Mouse (Mus musculus): ENCODE measurements around the gene Hbb-bh1.
"Not testable (repeated sequence)": the region's sequence is repeated elsewhere in the genome, so short reads cannot be mapped to it uniquely, and the experiment has no call there.

The Hbb-bh1 gene

GRCm38 (mm10) chr7:103843034-103843433, at the start of gene Hbb-bh1:
Hbb-bh1 (minus strand) TSS chr7:103843164.
- DNase-seq (ENCODE audit: low read depth, low spot score) = no peak

- DNase-seq (ENCODE audit: low read depth, low spot score) = no peak
These were observed 43.2 kb upstream of the Hbb-bh1 start, which contains the start of gene Olfr66 for GRCm38 (mm10) chr7:103886152-103886551. Olfr66 (minus strand) TSS chr7:103886252.

- DNase-seq (ENCODE audit: low read depth, low spot score) = no peak
These were observed 34.1 kb upstream of the Hbb-bh1 start for GRCm38 (mm10) chr7:103877093-103877492.

- no peak for DNase-seq (ENCODE audit: low read depth, low spot score)
These were observed 31.5 kb upstream of the Hbb-bh1 start for GRCm38 (mm10) chr7:103874451-103874850.

GRCm38 (mm10) chr7:103873064-103873463, 30.1 kb upstream of the Hbb-bh1 start:
- DNase-seq (ENCODE audit: low read depth, low spot score) = no peak

DNA sequence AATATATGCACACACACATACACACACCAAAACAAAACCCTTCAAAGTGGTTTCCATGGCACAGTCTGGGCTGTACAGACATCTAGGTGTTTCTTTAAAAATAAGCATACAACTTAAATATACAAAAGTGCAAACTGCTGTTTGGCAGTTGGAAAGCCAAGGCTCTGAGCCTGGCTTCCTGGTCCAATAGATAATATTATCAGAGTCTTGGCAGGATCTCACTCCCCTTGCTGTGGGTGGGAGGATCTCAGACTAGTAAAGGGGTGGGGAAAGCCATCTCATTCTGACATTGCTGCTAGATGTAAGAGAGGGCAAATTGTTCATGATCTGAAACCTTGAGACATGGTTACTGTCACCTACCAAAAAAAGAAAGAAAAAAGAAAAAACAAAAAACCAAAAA, 27.7 kb upstream of the Hbb-bh1 start:
- DNase-seq (ENCODE audit: low read depth, low spot score) = no peak

GRCm38 (mm10) chr7:103865716-103866115, 22.8 kb upstream of the Hbb-bh1 start:
- no peak for DNase-seq (ENCODE audit: low read depth, low spot score)

GRCm38 (mm10) chr7:103861531-103861930, 18.6 kb upstream of the Hbb-bh1 start:
- DNase-seq (ENCODE audit: low read depth, low spot score) = no peak

DNA sequence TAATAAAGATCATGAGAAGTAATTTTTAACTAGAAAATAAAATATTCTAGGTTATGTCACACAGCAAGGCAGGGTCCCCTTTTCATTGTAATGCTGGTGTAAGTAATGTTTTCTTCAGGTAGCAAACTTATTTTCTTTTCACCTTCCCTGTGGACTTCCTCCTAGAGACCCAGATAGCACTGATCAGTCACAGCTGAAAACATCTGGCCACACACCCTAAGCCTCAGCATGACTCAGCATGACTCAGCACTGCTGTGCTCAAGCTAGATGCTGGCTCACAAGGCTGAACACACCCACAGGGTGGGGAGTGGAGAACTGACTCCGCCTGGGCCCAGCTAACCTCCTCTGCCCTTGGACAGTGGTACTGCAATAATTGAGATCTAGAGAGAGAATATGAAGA, 17.9 kb upstream of the Hbb-bh1 start:
- no peak for DNase-seq (ENCODE audit: low read depth, low spot score)

DNA sequence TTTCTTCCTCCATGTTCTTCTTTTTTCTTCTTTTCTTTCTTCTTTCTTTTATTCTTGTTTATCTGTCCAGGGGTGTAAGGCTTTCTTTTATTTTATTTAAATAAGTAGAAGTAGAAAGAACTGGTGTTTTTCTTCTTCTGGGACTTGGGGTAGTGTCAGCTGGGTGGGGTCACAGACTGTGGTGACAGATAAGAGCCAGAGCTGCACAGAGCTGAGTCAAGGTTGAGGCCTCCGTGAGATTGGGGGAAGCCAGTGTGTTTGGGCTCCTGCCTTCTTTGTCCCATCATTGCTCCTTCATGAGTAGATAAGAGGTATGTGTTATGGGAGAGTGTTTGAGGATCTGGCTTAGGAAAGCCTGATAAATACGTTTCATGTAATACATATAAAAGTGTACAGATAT, 16.1 kb upstream of the Hbb-bh1 start:
- no peak for DNase-seq (ENCODE audit: low read depth, low spot score)

GRCm38 (mm10) chr7:103854669-103855068, 11.7 kb upstream of the Hbb-bh1 start:
- DNase-seq (ENCODE audit: low read depth, low spot score) = no peak

- no peak for DNase-seq (ENCODE audit: low read depth, low spot score)
These were observed 10.1 kb upstream of the Hbb-bh1 start, which contains the start of gene Hbb-y for GRCm38 (mm10) chr7:103853090-103853489. Hbb-y (minus strand) TSS chr7:103853216.

- DNase-seq (ENCODE audit: low read depth, low spot score) = no peak
These were observed 1.8 kb upstream of the Hbb-bh1 start for GRCm38 (mm10) chr7:103844525-103845325.

DNA sequence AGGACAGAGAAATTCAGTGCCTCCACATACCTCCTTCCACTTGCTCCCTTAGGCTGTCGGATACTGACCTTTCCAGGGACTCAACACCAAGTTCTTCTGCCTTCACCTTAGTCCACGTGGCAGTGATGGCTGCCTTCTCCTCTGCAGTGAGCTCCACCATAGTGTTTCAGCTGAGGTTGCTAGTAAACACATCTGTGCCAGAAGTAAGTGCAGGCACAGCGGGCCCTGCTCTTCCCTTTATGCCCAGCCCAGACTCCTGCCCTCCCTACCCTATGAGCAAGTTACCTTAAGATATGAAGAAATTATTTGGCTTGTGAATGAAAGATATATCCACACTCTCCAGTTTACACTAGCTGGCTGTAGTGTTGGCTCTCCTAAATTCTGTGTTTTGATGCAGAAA, 2.7 kb downstream of the Hbb-bh1 start, which contains the start of gene Hbb-bh2:
TSS of gene Hbb-bh2 (minus strand) at position 253 of the 400 bp plus-strand sequence.
- DNase-seq (ENCODE audit: low read depth, low spot score) = no peak

GRCm38 (mm10) chr7:103827808-103828207, 15.2 kb downstream of the Hbb-bh1 start, which contains the start of gene Hbb-bs:
Hbb-bs (minus strand) TSS chr7:103828096.
- no peak for DNase-seq (ENCODE audit: low read depth, low spot score)

- not testable (repeated sequence) for DNase-seq (ENCODE audit: low read depth, low spot score)
These were observed 15.8 kb downstream of the Hbb-bh1 start for GRCm38 (mm10) chr7:103827139-103827538.

DNA sequence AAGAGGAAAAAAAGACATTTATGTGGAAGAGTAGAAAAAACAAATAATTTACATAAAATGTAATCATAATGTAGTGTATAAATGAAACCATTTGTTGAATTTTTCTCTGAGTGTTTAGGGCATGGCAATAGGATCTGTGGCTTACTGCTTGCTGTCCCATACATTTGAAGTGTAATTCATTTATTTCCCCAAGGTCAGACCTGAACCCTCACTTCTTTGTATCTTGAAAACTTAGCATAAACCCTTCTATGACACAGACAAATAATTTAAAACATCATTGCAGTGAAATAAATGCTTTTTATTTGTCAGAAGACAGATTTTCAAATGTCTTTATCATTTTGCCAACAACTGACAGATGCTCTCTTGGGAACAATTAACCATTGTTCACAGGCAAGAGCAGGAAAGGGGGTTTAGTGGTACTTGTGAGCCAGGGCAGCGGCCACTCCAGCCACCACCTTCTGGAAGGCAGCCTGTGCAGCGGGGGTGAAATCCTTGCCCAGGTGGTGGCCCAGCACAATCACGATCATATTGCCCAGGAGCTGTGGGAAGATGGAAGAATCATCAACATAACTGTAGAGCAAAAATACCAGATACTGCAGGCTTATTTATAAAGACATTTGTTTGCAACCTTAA, 16.6 kb downstream of the Hbb-bh1 start:
- DNase-seq (ENCODE audit: low read depth, low spot score) = no peak

DNA sequence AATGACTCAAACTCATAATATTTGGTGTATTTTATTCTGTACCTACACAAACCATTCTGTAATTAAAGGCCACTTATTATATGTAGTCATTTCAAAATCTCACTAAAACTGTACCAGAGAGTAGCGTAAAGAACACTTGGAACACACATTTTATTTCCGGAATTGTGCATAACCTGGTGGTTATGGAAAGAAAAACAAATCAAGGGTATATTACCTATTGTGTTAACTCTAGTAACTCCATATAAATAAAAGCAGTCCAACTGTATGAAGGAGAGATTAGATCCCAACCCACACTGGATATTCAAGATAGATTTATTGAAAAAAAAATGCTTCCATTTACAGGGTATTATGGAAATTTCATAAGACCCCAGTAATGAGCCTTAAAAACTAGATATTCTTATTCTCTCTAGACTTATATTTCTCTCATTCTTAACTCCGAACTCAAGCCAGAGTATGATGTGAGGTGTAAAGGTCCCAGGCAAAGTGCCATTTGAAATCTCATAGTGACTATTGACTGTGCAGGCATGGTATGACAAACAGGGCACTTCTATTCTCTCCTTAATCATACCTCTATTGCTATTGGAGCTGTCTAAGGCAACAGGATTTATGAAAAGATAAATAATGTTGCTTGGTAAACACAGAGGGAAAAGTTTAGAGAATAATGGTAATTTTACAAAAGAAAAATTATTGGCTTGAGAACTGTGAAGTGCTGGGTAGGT, 17.3 kb downstream of the Hbb-bh1 start:
- DNase-seq (ENCODE audit: low read depth, low spot score) = no peak

DNA sequence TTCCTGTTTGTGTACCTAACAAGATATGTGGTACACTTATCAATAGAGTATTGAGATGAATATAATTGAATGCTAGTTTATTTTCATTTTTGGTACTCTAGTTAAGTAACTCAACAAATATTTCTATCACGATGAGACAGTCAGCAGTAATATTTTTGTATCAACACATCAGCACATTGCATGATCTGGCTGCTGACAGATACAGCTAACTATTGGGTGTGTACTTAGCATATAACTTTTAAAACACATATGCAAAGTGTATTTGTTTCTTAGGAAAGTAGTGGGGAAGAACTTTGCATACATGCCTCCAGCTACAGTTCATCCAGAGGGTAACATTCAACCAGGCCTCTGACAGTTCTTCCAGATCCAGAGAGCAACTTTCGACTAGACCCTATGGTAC, 18.4 kb downstream of the Hbb-bh1 start:
- DNase-seq (ENCODE audit: low read depth, low spot score) = no peak

GRCm38 (mm10) chr7:103815085-103815484, 27.9 kb downstream of the Hbb-bh1 start:
- DNase-seq (ENCODE audit: low read depth, low spot score) = not testable (repeated sequence)

GRCm38 (mm10) chr7:103813766-103814165, 29.2 kb downstream of the Hbb-bh1 start, which contains the start of gene Hbb-bt:
Hbb-bt (minus strand) TSS chr7:103813996.
- no peak for DNase-seq (ENCODE audit: low read depth, low spot score)

DNA sequence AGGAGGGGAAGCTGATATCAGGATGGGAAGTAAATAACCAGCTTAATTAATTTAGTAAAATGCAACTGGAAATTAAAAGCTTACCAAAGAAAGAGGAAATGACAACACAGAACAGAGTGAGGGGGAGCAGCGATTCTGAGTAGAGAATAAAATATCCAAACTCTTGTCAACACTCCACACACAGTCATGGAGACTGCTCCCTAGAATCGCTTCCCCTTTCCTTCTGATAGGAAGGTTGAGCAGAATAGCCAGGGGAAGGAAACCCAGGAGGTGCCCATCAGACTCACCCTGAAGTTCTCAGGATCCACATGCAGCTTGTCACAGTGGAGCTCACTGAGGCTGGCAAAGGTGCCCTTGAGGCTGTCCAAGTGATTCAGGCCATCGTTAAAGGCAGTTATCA, 29.8 kb downstream of the Hbb-bh1 start:
- not testable (repeated sequence) for DNase-seq (ENCODE audit: low read depth, low spot score)

Measured in embryo, embryonic 11.5 days (tissue).